ENCODE assay signal across 26 mouse cellular contexts in the genomic region with DNA sequence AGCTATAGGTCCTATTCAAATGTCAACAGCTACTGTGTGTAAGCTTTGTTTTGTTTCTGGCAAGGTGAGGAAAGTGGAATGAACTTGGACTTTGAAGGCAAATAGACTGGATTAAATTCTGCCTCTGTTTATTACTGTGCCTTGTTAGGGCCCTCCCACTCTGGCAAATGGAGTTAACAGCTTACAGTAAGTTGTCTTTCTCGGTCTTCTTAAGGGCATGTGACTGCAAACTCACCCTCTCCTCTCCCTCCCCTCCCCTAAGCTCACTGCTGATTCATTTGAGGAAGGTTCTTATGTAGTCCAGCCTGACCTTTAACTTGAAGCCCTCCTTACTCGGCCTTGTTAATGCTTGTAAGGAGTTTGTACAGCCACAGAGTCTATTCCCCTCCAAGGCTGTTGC. TPM values are rescaled to one million over a fixed set of nuclear protein-coding genes. Genes with fewer than 3 reads are reported as not detected.
A peak's percentile ranks its signal among the peaks of the same experiment; 100 is the strongest.
DNase-seq lines count a peak whose midpoint lies in the region; ATAC-seq and TF ChIP-seq lines count a peak whose summit lies in the region.
"Had no signal": no experiment of that assay in that cellular context is flagged by ENCODE, and none has a peak within 500 bp of the region (broad histone marks: within the 10 kb centered on the region; RNA-seq: fewer than 3 reads in every experiment).

No protein-coding gene starts in this region.

- ATAC-seq in liver, postnatal 0 days, result no peak
- ATAC-seq in midbrain, embryonic 11.5 days (ENCODE audit: low FRiP score), result no peak
- ATAC-seq in midbrain, embryonic 15.5 days (replicated peaks), result no peak
- ATAC-seq: forebrain, embryonic 13.5 days; forebrain, embryonic 16.5 days; Patski had no signal

- H3K9ac ChIP-seq in liver, postnatal 0 days (replicated peaks), result no peak overlapping the region
- H3K9ac ChIP-seq in midbrain, embryonic 11.5 days (ENCODE audit: low read length), result no peak overlapping the region
- H3K9ac ChIP-seq in midbrain, embryonic 15.5 days, result no peak overlapping the region
- H3K9ac ChIP-seq: forebrain, embryonic 13.5 days; heart, embryonic 13.5 days; hindbrain, embryonic 12.5 days; hindbrain, embryonic 15.5 days had no signal

- 37% methylated on average over 2 of the region's 2 CpGs for WGBS in liver, postnatal 0 days (ENCODE audit: insufficient replicate concordance)
- WGBS in midbrain, embryonic 11.5 days, result 46% methylated on average over 2 of the region's 2 CpGs
- WGBS in midbrain, embryonic 15.5 days, result 56% methylated on average over 2 of the region's 2 CpGs

- no peaks in the 10 kb centered on the region for H3K27me3 ChIP-seq in liver, postnatal 0 days (ENCODE audit: insufficient read depth, low read length)
- H3K27me3 ChIP-seq in midbrain, embryonic 11.5 days (ENCODE audit: control insufficient read depth, insufficient read depth, low read length), result no peaks in the 10 kb centered on the region
- H3K27me3 ChIP-seq in midbrain, embryonic 15.5 days (replicated peaks), result no peaks in the 10 kb centered on the region
- H3K27me3 ChIP-seq: forebrain, embryonic 13.5 days; heart, embryonic 13.5 days; hindbrain, embryonic 12.5 days; hindbrain, embryonic 15.5 days; Patski had no signal

- H3K4me3 ChIP-seq in liver, postnatal 0 days (ENCODE audit: low read depth, low read length), result no peak overlapping the region
- no peak overlapping the region for H3K4me3 ChIP-seq in midbrain, embryonic 11.5 days (ENCODE audit: low read depth, low read length)
- no peak overlapping the region for H3K4me3 ChIP-seq in midbrain, embryonic 15.5 days
- H3K4me3 ChIP-seq: forebrain, embryonic 10.5 days; forebrain, embryonic 13.5 days; heart, adult 2 months; heart, embryonic 10.5 days; heart, embryonic 13.5 days; hindbrain, embryonic 12.5 days; hindbrain, embryonic 15.5 days had no signal

- no peak for DNase-seq in liver, postnatal 0 days
- no peak for DNase-seq in liver
- peak; percentile 21 for DNase-seq in midbrain, embryonic 11.5 days (ENCODE audit: low spot score, missing footprints)
- DNase-seq in adipocyte (ENCODE audit: low spot score), result peak; percentile 18
- no peak for DNase-seq in heart, postnatal 14 days
- DNase-seq in right cerebral cortex, postnatal 36 days (ENCODE audit: low spot score in 2 of 2), result no peak
- DNase-seq: adrenal gland, adult 2 months; adrenal gland, postnatal 14 days; cerebellum, adult 11-12 months; cerebellum, adult 8-10 months; cerebellum, postnatal 10 days; cerebellum, postnatal 36 days; embryo, embryonic 11 days; gastrocnemius, postnatal 10 days; gastrocnemius, postnatal 36 days; heart, adult 2 months had no signal

- H3K27ac ChIP-seq in liver, postnatal 0 days (ENCODE audit: low read depth), result peak overlapping the region; percentile 45; the same call in 1 of the 2 replicates
- no peak overlapping the region for H3K27ac ChIP-seq in midbrain, embryonic 11.5 days (ENCODE audit: low read depth, low read length)
- H3K27ac ChIP-seq in midbrain, embryonic 15.5 days, result no peak overlapping the region
- H3K27ac ChIP-seq: forebrain, embryonic 10.5 days; forebrain, embryonic 13.5 days; heart, adult 2 months; heart, embryonic 10.5 days; heart, embryonic 13.5 days; hindbrain, embryonic 12.5 days; hindbrain, embryonic 15.5 days had no signal

- no peak for TF ChIP-seq CTCF in liver, postnatal 0 days (IDR thresholded peaks at IDR 0.05; ENCODE audit: low read depth)

- H3K4me2 ChIP-seq in liver, postnatal 0 days (ENCODE audit: low read depth, low read length), result no peak overlapping the region
- H3K4me2 ChIP-seq in midbrain, embryonic 11.5 days, result no peak overlapping the region
- H3K4me2 ChIP-seq in midbrain, embryonic 15.5 days, result no peak overlapping the region
- H3K4me2 ChIP-seq: forebrain, embryonic 13.5 days; heart, embryonic 13.5 days; hindbrain, embryonic 12.5 days; hindbrain, embryonic 15.5 days had no signal

- no peaks in the 10 kb centered on the region for H3K9me3 ChIP-seq in liver, postnatal 0 days (ENCODE audit: low read length)
- H3K9me3 ChIP-seq in midbrain, embryonic 11.5 days (ENCODE audit: control insufficient read depth, low read length), result no peaks in the 10 kb centered on the region
- no peaks in the 10 kb centered on the region for H3K9me3 ChIP-seq in midbrain, embryonic 15.5 days
- H3K9me3 ChIP-seq: forebrain, embryonic 10.5 days; forebrain, embryonic 13.5 days; G1E; heart, embryonic 10.5 days; heart, embryonic 13.5 days; hindbrain, embryonic 12.5 days; hindbrain, embryonic 15.5 days had no signal

- no peaks in the 10 kb centered on the region for H3K36me3 ChIP-seq in liver, postnatal 0 days (replicated peaks; ENCODE audit: insufficient read depth, low read length)
- H3K36me3 ChIP-seq in midbrain, embryonic 11.5 days (ENCODE audit: control insufficient read depth, insufficient read depth, low read length), result no peaks in the 10 kb centered on the region
- H3K36me3 ChIP-seq in midbrain, embryonic 15.5 days (replicated peaks), result no peaks in the 10 kb centered on the region
- H3K36me3 ChIP-seq: forebrain, embryonic 10.5 days; G1E; heart, embryonic 10.5 days; heart, embryonic 13.5 days; hindbrain, embryonic 12.5 days; hindbrain, embryonic 15.5 days had no signal

- TF ChIP-seq EP300 in liver, postnatal 0 days (IDR thresholded peaks at IDR 0.05; ENCODE audit: low read depth), result no peak

- intact Hi-C loops in heart, postnatal 14 days (cut with DNase I), result no loop called here

- H3K4me1 ChIP-seq in liver, postnatal 0 days (ENCODE audit: insufficient read depth), result peaks cover 13% of the 10 kb centered on the region; the same call in 1 of the 2 replicates
- no peaks in the 10 kb centered on the region for H3K4me1 ChIP-seq in midbrain, embryonic 11.5 days (ENCODE audit: control insufficient read depth, insufficient read depth, low read length)
- no peaks in the 10 kb centered on the region; the same call in 1 of the 2 replicates for H3K4me1 ChIP-seq in midbrain, embryonic 15.5 days

RNA-seq across cellular contexts. Expression of gene Gclc, which starts 8.0 kb away (rescaled TPM):
- 22.9 and 24.0 TPM in 2 replicates for polyA plus RNA-seq in liver, postnatal 0 days (2015; fragmentation: Nextera tagmentation; extraction: Ambion mirVana)
- polyA plus RNA-seq in midbrain, embryonic 11.5 days (2014; fragmentation: Nextera tagmentation; extraction: Ambion mirVana), result 21.0 and 21.6 TPM in 2 replicates
- 16.7 and 16.8 TPM in 2 replicates for polyA plus RNA-seq in midbrain, embryonic 15.5 days (2015; fragmentation: Nextera tagmentation; extraction: Ambion mirVana)
- 10 to 100 TPM in 1 of 2 experiments, 1 to 10 TPM in 1; 9.7 to 11.6 TPM for total RNA-seq in heart, postnatal 14 days (2021)

Comparison
In these comparisons a context has a peak if more than half of its experiments do, and no peak if none do; other contexts are left out.
1. DNase-seq: peak in midbrain, embryonic 11.5 days (single experiment) and adipocyte (single experiment); none in liver, postnatal 0 days (single experiment), liver (single experiment), heart, postnatal 14 days (0 of 2) and right cerebral cortex, postnatal 36 days (0 of 2).